ENCODE assay signal across 15 mouse cellular contexts in the genomic region with DNA sequence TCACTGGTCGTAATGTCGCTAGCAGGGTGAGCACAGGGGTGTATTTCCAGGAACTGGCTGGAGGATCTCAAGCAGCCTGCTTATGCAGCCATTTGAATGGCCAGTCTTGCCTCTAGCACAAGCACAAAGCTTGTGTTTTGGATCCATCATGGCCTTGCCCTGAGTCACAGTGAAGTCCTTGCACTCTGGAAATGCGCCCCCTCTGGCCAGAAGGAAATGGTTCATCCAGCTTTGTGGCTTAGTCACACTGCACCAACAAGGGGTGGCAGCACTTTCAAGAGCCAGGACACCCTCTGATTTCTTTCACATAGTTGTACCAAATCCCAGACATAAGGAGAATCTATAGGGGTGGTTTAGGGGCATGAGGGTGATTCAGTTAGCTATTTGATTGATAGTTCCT.
DNase-seq lines count a peak whose midpoint lies in the region; ATAC-seq and TF ChIP-seq lines count a peak whose summit lies in the region.
"Had no signal": no experiment of that assay in that cellular context is flagged by ENCODE, and none has a peak within 500 bp of the region (broad histone marks: within the 10 kb centered on the region; RNA-seq: fewer than 3 reads in every experiment).

No protein-coding gene starts in this region.

- no peaks in the 10 kb centered on the region for H3K9me3 ChIP-seq in kidney, embryonic 15.5 days (replicated peaks)
- no peaks in the 10 kb centered on the region for H3K9me3 ChIP-seq in stomach, postnatal 0 days (ENCODE audit: control insufficient read depth, low read length)
- H3K9me3 ChIP-seq: embryonic facial prominence, embryonic 15.5 days; forebrain, embryonic 12.5 days; liver, embryonic 12.5 days; midbrain, embryonic 13.5 days had no signal

- H3K36me3 ChIP-seq in kidney, embryonic 15.5 days = no peaks in the 10 kb centered on the region
- H3K36me3 ChIP-seq in stomach, postnatal 0 days (ENCODE audit: control insufficient read depth, insufficient read depth, low read length) = no peaks in the 10 kb centered on the region
- H3K36me3 ChIP-seq: embryonic facial prominence, embryonic 15.5 days; forebrain, embryonic 12.5 days; liver, embryonic 12.5 days; midbrain, embryonic 13.5 days had no signal

- no peak for ATAC-seq in kidney, embryonic 15.5 days (replicated peaks; ENCODE audit: low FRiP score)
- ATAC-seq in stomach, postnatal 0 days (ENCODE audit: low FRiP score, low TSS enrichment) = no peak
- ATAC-seq: liver, embryonic 12.5 days; midbrain, embryonic 13.5 days had no signal

- H3K9ac ChIP-seq in kidney, embryonic 15.5 days = no peak overlapping the region
- no peak overlapping the region for H3K9ac ChIP-seq in stomach, postnatal 0 days (ENCODE audit: low read length)
- H3K9ac ChIP-seq: embryonic facial prominence, embryonic 15.5 days; forebrain, embryonic 12.5 days; liver, embryonic 12.5 days; midbrain, embryonic 13.5 days had no signal

- H3K27me3 ChIP-seq in kidney, embryonic 15.5 days = no peaks in the 10 kb centered on the region
- no peaks in the 10 kb centered on the region for H3K27me3 ChIP-seq in stomach, postnatal 0 days (ENCODE audit: control insufficient read depth, insufficient read depth, low read length)
- H3K27me3 ChIP-seq: embryonic facial prominence, embryonic 15.5 days; forebrain, embryonic 12.5 days; liver, embryonic 12.5 days; midbrain, embryonic 13.5 days had no signal

- H3K4me3 ChIP-seq in gastrocnemius, adult 2 months = no peak overlapping the region
- H3K4me3 ChIP-seq in kidney, embryonic 15.5 days (replicated peaks) = no peak overlapping the region
- H3K4me3 ChIP-seq in stomach, postnatal 0 days (ENCODE audit: low read depth, low read length) = no peak overlapping the region
- H3K4me3 ChIP-seq: embryonic facial prominence, embryonic 15.5 days; forebrain, embryonic 12.5 days; liver, embryonic 12.5 days; midbrain, embryonic 13.5 days had no signal

- WGBS in kidney, embryonic 15.5 days = 76% methylated on average over 3 of the region's 3 CpGs
- 73% methylated on average over 3 of the region's 3 CpGs for WGBS in stomach, postnatal 0 days

- H3K27ac ChIP-seq in gastrocnemius, adult 2 months = no peak overlapping the region
- H3K27ac ChIP-seq in kidney, embryonic 15.5 days = no peak overlapping the region
- no peak overlapping the region for H3K27ac ChIP-seq in stomach, postnatal 0 days (replicated peaks)
- H3K27ac ChIP-seq: embryonic facial prominence, embryonic 15.5 days; forebrain, embryonic 12.5 days; liver, embryonic 12.5 days; midbrain, embryonic 13.5 days had no signal

- no peak for DNase-seq in gastrocnemius, adult 2 months
- no peak for DNase-seq in gastrocnemius, postnatal 4 days (ENCODE audit: low spot score in 2 of 2)
- DNase-seq in kidney, postnatal 4 days = peak; percentile 19 to 27
- DNase-seq in thymus, postnatal 4 days = peak; percentile 16
- DNase-seq in thymus, adult 18-20 months = no peak
- DNase-seq in stomach, postnatal 0 days (ENCODE audit: low spot score) = no peak
- DNase-seq in yolk sac, embryonic 10.5 days (ENCODE audit: low spot score) = no peak
- DNase-seq: cerebellum, adult 8-10 months; kidney, postnatal 14 days; lung, postnatal 4 days had no signal

- TF ChIP-seq CTCF in gastrocnemius, adult 2 months (IDR thresholded peaks at IDR 0.05) = peak; percentile 16; the same call in 1 of the 2 replicates
- peak; percentile 46 for TF ChIP-seq CTCF in stomach, postnatal 0 days (IDR thresholded peaks at IDR 0.05; ENCODE audit: low read depth)

- H3K4me2 ChIP-seq in kidney, embryonic 15.5 days = no peak overlapping the region
- H3K4me2 ChIP-seq in stomach, postnatal 0 days (replicated peaks; ENCODE audit: low read depth) = no peak overlapping the region
- H3K4me2 ChIP-seq: embryonic facial prominence, embryonic 15.5 days; forebrain, embryonic 12.5 days; liver, embryonic 12.5 days; midbrain, embryonic 13.5 days had no signal

- peaks cover 13% of the 10 kb centered on the region for H3K4me1 ChIP-seq in kidney, embryonic 15.5 days
- no peaks in the 10 kb centered on the region for H3K4me1 ChIP-seq in stomach, postnatal 0 days (replicated peaks; ENCODE audit: control insufficient read depth, insufficient read depth)
- H3K4me1 ChIP-seq: embryonic facial prominence, embryonic 15.5 days; liver, embryonic 12.5 days had no signal

- intact Hi-C loops in gastrocnemius, adult 2 months (cut with DNase I) = no loop called here

- TF ChIP-seq EP300 in stomach, postnatal 0 days (optimal IDR thresholded peaks at IDR 0.05) = no peak

Comparison
In these comparisons a context has a peak if more than half of its experiments do, and no peak if none do; other contexts are left out.
1. DNase-seq: peak in kidney, postnatal 4 days (2 of 2) and thymus, postnatal 4 days (single experiment); none in gastrocnemius, adult 2 months (single experiment), gastrocnemius, postnatal 4 days (0 of 2), thymus, adult 18-20 months (0 of 2), stomach, postnatal 0 days (single experiment) and yolk sac, embryonic 10.5 days (single experiment).